Mouse (Mus musculus) NIH3T3 (cell line): ENCODE measurements around the gene Aff4.
"Not testable (repeated sequence)": the region's sequence is repeated elsewhere in the genome, so short reads cannot be mapped to it uniquely, and the experiment has no call there.

Experiments used
- DNase-seq: peaks from one replicate; pipeline ENCODE4 v3.0.0-alpha.2; 2012; ENCODE audit warnings: low read depth

The Aff4 gene

DNA sequence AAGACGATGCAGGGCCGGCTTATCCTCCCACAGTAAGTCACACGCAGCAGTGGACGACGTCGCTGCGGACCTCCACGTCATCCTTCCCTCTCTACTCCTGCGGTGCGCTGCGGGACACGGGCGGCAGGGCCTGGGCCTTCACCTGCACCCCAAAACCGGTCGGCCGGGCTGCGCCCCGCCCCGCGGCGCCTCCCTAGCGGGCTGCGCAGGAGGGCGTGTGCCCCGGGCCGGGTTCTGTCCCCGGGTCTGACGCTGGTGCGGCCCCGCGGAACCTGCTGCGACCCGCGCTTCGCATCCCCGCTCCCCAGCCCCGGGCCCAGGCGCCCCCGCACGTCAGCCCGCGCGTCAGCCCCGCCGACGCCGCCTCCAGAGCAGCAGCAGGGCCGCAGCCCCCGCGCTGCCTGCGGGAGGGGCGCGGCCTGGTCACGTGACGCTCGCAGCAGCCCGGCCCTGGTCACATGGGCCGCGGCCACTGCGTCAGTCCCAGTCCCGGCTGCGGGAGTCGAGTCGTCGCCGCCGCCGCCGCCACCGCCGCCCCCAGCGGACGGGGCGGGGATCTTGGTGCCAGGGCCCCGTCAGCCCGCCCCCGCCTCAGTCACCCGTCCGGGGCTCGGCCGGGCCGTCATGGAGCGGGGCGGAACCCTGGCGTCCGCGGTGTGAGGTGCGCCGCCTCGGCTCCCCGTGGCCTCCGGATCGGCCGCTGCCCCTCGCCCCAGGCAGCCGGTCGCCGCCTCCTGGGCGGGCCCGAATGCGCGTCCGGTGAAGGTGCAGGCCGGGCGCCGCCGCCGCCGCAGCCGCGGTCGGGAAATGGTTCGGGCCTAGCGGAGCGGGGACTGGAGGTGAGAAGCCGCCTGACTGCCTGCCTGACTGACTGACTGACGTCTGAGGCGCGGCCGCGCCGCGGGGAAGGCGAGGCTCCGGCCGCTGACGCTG is at the start of gene Aff4:
Gene Aff4, plus strand, starts transcription at position 543 of the 933 bp plus-strand sequence.
- peak; percentile 94 for DNase-seq

DNA sequence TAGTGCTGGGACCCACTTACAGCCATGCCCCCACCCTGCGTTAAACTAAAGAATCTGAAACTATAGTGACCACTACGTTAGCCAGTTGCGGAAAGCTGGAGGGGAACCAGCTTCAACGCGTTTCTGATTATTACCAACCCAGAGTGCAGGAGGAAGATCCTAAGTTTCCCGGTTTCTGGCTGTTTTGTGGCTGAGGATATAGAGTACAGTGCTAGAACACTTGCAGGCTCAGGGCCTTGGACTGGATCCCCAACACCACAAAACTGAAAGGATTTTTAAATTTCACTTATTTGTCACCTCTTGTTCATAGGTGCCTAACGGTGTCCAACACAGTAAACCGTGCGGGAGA is 49.5 kb upstream of the Aff4 start:
- peak; percentile 55 for DNase-seq

DNA sequence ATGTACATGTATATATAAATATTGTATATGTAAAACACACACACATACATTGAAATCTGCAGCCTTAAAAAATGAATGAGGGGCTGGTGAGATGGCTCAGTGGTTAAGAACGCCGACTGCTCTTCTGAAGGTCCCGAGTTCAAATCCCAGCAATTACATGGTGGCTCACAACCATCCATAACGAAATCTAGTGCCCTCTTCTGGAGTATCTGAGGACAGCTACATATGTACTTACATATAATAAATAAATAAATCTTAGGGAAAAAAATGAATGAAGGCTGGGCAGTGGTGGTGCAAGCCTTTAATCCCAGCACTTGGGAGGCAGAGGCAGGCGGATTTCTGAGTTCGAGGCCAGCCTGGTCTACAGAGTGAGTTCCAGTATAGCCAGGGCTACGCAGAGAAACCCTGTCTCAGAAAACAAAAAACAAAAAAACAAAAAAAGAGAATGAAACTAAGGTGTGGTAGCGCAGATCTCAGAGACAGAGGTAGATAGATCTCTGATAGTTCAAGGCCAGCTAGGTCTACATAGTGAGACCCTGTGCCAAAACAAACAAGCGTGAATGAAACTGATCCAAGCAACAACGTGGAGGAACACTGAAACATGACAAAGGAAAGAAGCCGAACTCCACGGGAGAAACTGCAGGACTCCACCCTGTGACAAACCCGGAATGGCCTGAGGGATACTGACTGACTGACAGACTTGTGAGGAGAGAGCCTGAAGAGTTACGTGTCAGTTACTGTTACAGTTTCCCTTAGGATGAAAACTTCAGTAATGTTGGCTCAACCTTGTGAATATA is 46.4 kb upstream of the Aff4 start:
- no peak for DNase-seq

DNA sequence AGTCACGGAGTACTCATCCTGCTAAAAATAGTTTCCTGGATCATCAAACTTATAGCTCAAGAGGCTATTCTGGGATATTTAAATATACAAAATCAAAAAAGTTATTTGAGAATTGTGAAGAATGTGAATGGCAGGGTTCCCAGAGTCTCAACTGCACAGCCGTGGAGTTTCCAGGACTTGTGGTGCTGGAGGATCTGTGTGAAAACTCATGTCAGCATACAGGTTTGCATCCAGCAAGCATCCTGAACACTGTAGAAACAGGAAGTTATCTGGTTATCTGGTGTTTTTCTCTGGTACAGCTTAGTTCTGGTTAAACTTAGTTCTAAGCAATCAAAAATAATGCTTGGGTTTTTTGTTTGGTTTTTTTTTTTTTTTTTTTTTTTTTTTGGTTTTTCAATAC is 43.7 kb upstream of the Aff4 start:
- DNase-seq: peak; percentile 93

DNA sequence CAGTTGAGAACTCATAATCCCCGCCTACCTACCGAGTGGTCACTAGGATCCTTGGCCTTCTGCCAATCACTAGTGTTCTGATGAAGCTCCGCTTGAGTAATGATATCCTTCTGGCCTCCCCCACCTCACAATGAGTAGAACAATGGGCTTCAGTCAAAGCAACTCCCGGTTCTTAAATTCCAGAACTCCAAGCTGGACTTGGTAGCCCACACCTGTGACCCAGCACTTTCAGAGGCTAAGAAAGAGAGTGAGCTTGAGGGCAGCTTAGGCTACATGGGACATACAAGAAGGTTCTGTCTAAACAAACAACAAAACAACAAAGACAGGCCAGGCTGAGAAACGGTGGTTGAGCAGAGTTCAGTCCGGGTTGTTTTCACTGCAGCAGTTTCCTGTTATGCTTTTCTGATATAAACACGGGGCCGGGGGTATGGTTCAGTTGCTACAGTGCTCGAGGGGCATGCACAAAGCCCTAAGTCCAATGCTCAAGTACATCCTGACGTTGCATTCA is 43.0 kb upstream of the Aff4 start:
- peak; percentile 61 for DNase-seq

DNA sequence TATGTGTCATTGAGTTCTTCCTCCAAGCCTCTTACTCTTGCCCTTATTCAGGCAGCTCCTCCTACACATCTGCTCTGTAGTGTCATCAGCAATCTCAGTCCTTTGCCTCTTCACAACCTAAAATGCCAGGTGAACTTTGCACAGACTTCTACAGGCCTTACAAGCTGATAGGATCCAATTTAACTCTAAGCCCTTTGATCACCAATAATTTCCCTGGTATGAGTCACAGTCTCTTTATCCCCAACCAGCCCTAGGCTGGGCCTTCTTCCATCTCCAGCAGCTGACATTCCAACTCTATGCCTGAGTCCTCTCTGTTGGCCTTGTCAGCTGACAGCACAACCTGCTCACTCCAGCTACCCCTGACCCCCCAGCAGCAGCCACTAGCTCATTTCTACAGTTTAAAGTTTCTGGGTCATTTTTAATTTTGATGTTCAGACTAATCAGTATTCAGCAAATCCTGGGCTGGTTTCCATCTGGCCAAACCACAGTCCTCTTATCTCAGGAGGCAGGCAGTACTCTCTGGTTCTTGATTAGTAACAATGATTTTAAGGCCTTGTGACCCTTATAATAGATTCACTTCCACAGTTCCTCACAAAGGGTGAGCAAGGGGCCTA is 42.3 kb upstream of the Aff4 start:
- DNase-seq: peak; percentile 88

DNA sequence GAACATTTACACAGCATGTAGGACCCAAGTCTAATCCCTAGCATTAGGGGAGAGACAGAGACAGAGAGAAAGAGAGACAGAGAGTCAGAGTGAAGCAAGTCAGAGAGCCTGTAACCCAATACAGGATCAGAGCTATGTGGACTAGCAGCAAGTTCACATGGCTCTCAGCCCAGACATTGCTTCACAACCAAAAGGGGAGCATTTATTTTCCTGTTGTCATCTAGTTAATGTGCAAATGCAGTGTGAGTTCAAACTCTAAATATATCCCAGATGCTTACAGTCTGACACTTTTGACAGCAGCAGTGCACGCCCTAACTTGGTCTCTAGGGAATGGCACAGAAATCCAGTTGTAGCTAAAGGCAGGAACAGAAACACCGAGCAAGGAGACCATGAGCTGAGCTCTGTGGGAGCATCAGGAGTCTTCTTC is 41.7 kb upstream of the Aff4 start:
- peak; percentile 98 for DNase-seq

DNA sequence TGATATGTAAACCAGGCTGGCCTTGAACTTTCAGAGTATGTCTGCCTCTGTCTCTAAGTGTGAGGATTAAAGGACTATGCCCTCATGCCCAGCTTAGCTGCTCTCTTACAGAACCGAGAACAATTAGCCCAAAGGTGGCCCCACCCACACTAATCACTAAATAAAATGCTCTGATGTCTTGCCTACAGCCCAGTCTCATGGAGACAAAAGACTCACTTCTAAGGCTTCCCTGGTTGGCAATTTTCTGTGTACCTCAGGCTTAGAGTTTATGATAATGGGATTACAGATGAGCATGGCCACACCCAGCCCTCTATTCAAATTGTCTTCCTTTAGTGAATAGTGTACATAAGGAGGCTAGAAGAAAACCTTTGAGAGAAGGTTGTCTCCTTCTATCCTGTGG is 39.2 kb upstream of the Aff4 start:
- no peak for DNase-seq

DNA sequence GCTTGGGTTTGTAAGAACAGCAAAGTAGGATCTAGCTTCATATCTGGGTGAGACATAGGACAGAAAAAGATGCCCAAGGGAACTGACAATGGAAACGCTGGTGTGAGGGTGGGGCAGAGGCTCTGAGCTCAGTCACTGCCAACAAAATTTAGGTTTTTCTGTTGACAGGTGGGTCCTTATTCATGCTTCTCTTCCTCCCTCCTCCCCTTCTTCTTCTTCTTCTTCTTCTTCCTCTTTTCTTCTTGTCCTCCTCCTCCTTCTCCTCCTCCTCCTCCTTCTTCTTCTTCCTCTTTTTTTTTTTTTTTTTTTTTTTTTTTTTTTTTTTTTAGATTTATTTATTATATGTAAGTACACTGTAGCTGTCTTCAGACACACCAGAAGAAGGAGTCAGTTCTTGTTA is 37.8 kb upstream of the Aff4 start:
- DNase-seq: not testable (repeated sequence)

DNA sequence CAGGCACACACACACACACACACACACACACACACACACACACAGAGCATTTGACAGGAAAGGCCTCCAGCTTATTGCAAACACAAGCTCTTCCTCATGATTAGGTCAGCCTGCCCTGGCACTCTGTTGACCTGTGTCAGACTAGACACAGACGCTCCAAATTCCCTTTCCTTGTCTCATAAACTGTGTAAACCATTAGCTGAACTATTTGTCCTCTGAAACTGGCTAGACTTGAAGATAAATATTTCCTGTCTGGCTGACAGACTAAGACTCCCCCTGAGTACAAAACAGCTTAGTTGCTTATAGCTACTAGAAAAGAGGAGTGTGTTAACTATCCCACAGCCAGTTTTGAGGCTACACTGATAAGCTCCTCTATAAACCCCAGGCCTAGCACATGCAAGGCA is 35.9 kb upstream of the Aff4 start:
- DNase-seq: peak; percentile 33

DNA sequence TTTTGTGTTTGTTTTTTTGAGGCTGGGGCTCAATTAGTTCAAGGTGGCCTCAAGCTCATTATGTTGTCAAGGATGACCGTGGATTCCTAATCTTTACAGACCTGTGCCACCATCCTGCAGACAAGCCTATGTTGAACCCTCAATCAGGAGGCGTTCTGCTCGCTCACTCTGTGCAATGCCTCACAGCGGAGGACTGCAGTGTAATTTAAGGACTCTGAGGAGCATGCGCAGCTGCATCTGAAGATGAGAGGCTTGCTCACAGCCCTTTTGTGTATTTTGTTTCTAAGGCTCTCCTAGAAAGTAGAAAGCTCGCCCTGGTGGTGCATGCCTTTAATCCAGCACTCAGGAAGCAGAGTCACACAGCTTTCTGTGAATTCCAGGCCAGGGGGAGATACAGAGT is 33.6 kb upstream of the Aff4 start:
- no peak for DNase-seq

DNA sequence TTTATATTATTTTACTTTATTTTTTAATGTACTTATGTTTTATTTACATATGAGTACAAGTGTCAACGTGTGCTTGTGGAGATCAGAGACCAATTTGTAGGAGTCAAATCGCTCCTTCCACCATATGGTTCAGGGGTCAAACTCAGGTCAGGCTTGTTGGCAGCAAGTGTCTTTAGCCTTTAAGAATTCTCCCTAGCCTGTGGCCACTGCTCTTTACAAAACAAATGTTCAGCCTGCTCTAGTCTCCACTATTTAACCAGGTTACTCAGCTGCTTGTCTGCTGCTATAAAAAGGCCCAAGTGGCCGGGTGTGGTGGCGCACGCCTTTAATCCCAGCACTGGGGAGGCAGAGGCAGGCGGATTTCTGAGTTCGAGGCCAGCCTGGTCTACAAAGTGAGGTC is 32.6 kb upstream of the Aff4 start:
- no peak for DNase-seq

DNA sequence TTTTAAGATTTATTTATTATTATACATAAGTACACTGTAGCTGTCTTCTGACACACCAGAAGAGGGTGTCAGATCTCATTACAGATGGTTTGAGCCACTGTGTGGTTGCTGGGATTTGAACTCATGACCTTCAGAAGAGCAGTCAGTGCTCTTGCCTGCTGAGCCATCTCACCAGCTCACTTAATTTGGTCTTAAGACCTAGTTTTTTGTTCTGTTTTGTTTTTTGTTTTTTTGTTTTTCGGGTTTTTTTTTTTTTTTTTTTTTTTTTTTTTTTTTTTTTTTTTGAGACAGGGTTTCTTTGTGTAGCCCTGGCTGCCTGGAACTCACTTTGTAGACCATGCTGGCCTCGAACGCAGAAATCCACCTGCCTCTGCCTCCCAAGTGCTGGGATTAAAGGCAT is 32.1 kb upstream of the Aff4 start:
- DNase-seq: not testable (repeated sequence)

DNA sequence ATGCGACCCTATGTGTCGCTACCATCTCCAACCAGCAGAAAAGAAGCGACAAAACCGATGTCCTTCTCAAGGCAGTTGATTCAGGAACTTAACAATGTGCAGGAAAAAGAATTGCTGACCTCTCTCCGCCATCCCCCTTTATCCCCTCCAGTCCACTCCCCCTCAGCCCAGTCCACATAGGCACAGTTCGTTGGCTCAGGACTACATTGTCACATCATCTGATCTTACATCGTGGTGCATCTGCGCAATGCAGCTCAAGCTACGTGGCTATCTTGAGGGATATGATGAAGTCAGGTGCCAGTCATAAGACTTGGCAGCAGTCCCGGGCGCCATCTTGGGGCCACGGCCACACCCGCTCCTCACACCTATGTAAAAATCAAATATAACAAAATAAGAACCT is 30.8 kb upstream of the Aff4 start:
- DNase-seq: peak; percentile 20

DNA sequence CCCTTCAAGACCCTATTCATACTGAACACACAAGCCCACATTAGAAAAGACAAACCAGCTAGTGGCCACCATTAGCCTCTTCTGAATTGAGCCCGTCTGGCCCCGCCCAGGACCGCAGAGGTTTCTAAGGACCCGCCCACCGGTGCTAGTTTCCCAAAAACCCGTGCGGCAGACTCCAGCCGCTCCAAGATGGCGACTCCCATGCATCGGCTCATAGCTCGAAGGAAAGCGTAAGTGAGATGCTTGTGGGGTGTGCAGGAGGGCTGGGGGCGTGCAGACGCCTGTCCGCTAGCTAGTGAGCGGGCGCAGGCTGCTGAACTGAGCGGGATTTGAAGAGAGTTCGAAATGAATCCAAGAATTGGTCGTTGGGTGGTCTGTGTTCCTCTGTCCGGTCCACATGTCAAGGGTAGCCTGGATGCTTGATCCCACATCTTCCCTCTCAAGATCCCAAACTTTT is 26.1 kb upstream of the Aff4 start, which contains the start of gene Zcchc10:
Gene Zcchc10, plus strand, starts transcription at position 168 of the 457 bp plus-strand sequence.
- DNase-seq: peak; percentile 94

DNA sequence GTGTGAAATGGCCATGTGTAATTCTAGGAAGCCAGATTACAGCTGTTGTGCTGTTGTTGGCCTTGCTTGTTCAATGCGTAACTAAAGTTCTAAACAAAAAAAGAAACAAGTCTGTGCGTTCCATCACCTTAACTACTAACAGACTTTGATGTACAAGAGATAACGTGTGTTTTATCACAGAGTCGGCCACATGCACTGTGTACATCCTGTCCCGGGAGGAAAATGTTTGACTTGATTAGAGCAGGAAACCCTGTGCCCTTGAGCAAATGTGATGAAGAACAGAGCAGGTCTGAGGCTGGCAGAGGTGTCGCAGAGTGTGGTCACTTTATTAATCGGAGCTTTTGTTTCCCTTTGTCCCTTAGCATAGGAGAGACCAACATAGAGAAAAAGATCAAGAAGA is 20.3 kb upstream of the Aff4 start:
- no peak for DNase-seq

DNA sequence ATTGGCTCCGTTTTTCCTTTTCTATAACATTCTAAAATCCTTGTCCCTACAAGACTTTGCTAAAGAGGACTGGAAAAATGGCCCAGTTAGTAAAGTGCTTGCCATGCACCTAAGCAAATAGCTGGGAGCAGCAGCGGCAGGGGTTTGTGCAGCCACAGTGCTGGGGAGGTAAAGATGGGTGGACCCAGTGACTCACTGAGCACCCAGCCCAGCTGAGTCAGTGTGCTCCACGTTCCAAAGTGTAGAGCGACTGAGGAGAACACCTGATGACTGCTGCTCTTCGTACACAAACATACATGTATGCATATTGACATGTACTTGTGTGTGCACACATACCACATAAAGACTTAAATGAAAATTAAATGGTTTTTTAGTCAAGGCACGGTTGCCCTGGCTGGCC is 19.5 kb upstream of the Aff4 start:
- no peak for DNase-seq

DNA sequence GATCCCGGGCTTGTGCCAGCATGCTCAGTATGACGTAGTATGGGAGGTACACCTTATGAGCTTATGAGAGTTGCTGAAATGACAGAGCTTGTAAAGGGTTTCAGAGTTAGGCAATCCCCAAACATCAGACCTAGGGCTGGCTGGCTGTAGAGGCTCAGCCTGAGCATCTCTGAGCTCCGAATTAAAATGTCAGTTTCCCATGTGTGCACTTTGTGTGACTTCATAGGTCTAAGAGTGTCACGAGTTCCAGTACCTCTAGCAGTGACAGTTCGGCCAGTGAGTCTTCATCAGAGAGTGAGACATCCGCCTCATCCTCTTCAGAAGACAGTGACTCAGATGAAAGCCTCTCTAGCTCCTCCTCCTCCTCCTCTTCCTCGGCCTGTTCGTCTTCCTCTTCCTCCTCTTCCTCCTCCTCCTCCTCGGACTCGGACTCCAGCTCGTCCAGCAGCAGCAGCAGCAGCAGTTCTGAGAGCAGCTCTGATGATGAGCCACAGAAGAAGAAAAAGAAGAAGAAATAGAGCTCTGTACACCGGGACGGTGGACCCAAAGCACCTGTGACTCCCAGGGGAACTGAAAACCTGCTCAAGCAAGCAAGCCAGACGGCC is 18.5 kb upstream of the Aff4 start:
- no peak for DNase-seq

DNA sequence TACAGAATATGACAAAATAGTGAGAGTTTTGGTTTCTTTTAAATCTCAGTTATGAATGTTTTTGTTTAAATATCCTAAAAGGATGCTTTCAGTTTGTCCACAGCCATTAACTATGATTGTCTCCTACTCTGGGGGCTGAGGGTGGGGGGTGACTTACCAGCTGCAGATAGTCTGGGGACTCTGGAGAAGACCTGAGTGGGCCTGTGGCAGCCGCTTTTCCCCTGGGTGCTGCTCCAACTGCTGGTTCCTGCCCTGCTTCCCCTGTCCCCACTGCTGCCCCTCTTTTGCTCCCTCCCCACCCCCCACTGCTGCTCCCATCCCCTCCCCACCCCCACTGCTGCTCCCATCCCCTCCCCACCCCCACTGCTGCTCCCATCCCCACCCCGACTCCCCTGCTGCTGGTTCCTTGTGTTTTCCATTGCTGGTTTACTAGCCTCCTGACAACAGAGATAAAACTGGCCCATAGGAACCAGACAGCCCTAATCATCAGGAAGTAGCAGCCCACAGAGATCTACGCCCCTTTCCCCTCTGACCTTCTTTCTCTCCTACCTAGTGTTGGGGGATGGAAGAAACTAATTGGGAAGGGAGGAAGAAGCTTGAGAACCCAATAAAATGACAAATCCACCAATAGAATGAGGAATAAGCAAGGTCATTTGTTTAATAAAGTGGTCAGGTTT is 15.0 kb upstream of the Aff4 start:
- DNase-seq: no peak

DNA sequence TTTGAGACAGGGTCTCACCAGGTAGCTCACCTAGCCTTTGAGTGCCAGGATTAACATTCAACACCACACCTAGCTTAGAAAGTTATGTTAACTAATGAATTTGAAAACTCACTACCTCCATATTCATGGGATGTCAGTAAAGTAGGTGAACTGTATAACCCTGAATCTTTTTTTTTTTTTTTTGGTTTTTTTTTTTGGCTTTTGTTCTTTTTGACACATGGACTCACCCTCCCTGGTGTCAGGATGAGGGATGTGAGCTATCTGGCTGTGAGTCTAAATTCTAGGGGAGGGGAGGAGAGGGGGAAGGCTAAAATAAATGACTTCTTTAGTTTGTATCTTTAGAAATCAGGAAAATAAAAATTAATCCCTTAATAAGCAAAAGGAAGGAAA is 14.5 kb upstream of the Aff4 start:
- no peak for DNase-seq

DNA sequence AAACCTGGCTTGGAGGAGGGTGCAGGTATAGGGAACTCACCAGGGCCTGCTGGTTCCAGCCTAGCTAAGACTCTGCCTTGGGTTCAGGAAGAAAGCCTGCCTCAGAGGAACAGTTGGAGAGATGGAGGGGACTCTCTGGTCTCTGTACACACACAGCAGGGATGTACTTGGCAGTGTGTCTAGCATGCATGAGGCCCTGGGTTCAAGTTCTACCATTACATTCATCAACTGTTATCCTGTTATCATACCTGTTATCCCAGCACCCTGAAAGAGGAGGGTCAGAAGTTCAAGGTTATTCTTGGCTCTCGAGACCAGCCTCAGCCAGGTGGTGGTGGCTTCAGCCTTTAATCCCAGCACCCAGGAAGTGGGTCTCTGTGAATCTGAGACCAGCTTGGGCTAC is 13.7 kb upstream of the Aff4 start:
- no peak for DNase-seq
